Mouse (Mus musculus) inflammation-experienced regulatory T-cells, adult 6 months (primary cell): ENCODE measurements around the gene Gm45717. TPM values are rescaled to one million over a fixed set of nuclear protein-coding genes. Genes with fewer than 3 reads are reported as not detected.

Source experiments
- ATAC-seq: one replicate; pipeline ENCODE4 v1.8.0; 2017
- polyA plus RNA-seq, 3 experiments: library from polyadenylated mRNA; unstranded; fragments of 100-300 nt; shearing (Covaris generic); gene quantifications; one replicate each; pipeline ENCODE4 v1.2.1; 2017

Gm45717 gene
- polyA plus RNA-seq, 3 experiments from 2014 or later, result not detected

DNA sequence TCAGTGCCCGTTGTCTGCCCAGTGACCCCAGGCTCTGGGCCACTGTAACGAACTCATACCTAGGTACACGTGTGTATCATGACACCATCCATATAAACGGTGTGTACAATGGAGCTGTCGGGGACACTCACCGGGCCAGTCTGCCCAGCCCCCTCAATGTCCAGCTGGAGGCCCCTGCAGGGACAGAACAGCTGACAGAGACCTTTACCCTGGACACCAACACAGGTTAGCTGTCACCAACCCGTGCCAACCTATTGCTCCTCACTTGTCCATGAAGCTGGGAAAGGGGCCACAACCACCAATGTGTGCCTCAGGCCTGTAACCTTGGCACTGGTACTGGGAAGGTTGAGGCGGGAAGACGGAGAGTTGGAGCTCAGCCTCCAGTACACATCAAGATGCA is 13.4 kb downstream of the Gm45717 start:
- no peak for ATAC-seq

GRCm38 (mm10) chr7:140941222-140942051 is 14.3 kb downstream of the Gm45717 start, which contains the start of gene Pgghg:
Gene Pgghg (plus strand): TSS chr7:140941391.
- ATAC-seq, result peak; percentile 91

DNA sequence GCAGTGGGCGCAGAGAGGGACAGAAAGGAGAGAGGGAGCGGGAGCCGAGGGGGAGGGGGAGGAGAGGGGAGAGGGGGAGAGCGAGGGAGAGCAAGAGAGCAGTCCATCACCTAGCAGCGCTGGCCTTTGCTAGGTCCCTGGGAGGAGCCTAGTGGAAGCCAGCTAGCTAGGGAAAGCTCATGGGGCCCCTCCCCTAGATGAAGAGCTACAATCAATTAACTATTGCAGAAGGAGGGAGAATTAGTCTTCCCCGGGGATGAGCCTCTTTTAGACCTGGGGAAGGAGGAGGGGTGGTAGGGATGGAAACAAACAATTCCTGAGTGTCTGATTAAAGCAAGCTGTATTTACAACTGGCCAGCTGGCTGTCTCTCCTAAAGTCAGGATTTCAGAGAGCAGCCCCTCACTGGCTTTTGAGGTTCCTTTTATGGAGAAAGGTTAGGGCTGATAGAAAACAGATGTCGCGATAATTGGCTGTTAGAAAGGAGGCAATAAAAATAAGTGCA is 16.0 kb downstream of the Gm45717 start:
- ATAC-seq, result no peak

DNA sequence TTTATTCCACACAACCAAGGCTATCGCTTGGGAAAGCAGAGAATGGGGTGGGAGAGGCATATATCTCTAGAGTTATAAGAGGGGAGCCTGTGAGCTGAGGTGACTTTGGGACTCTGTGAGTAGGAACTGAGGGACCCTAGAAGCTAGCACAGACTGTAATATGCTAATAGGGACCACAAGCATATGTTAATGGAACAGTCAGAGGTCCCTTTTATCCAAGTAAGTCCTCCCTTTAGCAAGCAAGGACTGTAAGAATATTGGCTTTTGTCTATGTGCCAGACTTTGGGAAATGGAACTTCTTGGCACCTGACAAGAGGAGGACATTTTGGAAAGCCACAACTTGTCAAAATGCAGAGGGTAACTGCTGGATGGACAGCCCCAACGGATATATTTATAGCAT is 16.8 kb downstream of the Gm45717 start:
- ATAC-seq, result no peak

GRCm38 (mm10) chr7:140938436-140938835 is 17.3 kb downstream of the Gm45717 start:
- ATAC-seq, result no peak

DNA sequence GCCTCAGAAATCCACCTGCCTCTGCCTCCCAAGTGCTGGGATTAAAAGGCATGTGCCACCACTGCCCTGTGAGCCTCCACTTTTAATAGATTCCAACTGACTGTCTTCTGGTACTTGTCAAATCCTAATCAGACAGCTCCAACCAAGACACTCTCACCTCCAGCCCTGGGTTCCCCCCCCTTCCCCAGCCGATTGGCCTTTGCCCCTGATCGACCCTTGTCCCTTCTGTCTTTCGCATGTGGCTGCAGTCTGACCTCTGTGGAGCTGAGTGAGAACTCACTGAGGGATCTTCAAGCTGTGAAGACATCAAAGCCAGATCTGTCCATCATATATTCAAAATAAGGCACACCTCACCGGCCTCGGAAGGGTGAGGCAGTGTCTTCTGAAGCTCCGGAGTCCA is 28.6 kb downstream of the Gm45717 start:
- no peak for ATAC-seq

DNA sequence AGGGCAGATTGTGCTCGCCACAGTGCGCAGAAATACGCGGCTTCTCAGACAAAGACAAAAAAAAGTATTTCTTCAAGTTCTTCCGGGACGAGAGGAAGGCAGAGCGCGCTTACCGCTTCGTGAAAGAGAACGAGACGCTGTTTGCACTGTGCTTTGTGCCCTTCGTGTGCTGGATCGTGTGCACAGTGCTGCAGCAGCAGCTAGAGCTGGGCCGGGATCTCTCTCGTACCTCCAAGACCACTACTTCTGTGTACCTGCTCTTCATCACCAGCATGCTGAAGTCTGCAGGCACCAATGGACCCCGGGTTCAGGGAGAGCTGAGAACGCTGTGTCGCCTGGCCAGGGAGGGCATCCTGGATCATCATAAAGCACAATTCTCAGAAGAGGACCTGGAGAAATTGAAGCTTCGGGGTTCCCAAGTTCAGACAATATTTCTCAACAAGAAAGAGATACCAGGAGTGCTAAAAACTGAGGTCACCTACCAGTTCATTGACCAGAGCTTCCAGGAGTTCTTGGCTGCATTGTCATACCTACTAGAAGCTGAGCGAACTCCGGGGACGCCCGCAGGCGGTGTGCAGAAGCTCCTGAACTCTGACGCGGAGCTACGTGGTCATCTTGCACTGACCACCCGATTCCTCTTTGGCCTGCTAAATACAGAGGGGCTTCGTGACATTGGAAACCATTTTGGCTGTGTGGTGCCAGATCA is 32.5 kb downstream of the Gm45717 start:
- ATAC-seq, result no peak

DNA sequence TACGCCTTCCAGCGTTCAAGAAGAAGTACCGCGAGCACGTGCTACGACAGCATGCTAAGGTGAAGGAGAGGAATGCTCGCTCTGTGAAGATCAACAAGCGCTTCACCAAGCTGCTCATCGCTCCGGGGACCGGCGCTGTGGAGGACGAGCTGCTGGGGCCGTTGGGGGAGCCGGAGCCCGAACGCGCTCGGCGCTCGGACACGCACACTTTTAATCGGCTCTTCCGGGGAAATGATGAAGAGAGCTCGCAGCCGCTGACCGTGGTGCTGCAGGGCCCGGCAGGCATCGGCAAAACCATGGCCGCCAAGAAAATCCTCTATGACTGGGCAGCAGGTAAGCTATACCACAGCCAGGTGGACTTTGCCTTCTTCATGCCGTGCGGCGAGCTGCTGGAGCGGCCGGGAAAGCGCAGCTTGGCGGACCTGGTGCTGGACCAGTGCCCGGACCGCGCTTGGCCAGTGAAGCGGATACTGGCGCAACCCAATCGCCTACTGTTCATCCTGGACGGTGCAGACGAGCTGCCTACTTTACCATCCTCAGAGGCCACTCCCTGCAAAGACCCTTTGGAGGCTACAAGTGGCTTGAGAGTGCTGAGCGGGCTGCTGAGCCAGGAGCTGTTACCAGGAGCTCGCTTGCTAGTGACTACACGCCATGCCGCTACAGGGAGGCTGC is 33.2 kb downstream of the Gm45717 start:
- no peak for ATAC-seq

GRCm38 (mm10) chr7:140921225-140921975 is 34.3 kb downstream of the Gm45717 start:
- no peak for ATAC-seq

DNA sequence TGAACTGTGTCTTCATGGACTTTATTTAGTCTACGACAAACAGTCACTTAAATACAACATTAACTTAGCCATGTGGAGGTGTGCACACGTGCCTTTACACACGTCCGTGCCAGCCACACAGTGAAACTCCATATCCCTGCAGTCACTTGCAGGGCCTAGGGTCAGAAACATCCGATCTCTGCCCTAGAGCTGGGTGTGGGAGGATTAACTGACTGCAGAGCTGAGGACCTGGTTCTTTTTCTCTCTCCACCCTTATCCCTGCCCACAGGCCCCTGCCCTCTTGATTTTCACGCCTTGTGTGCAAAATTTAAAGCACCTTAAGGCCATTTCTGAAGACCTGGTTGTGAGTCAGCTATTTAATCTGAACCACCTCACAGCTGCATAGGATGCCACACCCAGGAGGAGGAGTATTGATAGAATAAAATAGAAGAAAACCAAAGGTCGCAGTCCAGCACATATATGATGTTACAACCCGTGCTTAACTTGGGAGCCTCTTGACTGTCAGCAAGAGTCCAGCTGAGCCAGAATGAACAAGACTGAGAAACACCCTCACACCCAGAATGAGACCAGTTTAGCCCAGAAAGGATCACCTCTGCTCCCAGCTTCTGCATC is 35.2 kb downstream of the Gm45717 start, which contains the start of gene Nlrp6:
Gene Nlrp6 (plus strand): TSS at position 485 of the 612 bp plus-strand sequence.
- no peak for ATAC-seq

DNA sequence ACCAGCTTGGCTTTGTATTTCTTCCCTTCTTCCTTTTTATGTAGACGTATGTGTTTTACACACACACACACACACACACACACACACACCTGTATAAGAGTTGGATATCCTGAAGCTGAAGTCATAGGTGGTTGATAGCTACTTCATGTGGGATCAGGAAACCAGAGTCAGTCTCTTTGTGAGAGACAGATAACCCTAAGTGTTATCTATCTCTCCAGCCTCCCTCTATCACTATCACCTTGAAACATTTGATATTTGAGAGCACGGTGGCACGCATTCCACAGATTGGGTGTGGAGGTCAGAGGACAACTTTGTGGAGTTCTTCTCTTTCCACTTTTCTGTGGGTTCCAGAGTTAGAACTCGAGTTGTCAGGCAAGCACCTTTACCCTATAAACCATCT is 35.8 kb downstream of the Gm45717 start:
- ATAC-seq, result no peak

- ATAC-seq, result no peak
Observed at GRCm38 (mm10) chr7:140914031-140914690, 41.6 kb downstream of the Gm45717 start.

- no peak for ATAC-seq
Observed at GRCm38 (mm10) chr7:140912846-140913482, 42.8 kb downstream of the Gm45717 start.

GRCm38 (mm10) chr7:140912293-140912692 is 43.4 kb downstream of the Gm45717 start:
- ATAC-seq, result no peak

GRCm38 (mm10) chr7:140908634-140909107 is 47.1 kb downstream of the Gm45717 start:
- ATAC-seq, result peak; percentile 86

- no peak for ATAC-seq
Observed at GRCm38 (mm10) chr7:140908181-140908580, 47.6 kb downstream of the Gm45717 start.

- ATAC-seq, result no peak
Observed at GRCm38 (mm10) chr7:140907697-140908096, 48.0 kb downstream of the Gm45717 start.

DNA sequence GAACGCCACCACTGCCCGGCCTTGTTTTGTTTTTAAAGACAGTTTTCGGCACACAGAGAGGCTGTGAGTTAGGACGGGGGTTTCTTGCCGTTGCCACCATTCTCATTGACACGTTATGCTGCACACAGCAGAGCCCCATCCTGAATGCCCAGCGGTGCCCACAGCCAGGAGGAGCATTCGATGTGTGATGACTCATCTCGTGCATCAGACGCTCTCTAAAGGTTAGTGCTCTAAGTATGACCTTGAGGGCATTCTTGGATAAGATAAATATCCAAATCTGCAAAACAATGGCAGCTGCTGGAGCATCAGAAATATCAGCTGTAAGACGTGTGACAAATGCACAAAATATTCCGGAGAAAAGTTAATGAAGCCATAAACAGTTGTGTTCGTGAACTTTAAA is 48.6 kb downstream of the Gm45717 start:
- ATAC-seq, result no peak

GRCm38 (mm10) chr7:140905642-140906081 is 50.1 kb downstream of the Gm45717 start:
- no peak for ATAC-seq

DNA sequence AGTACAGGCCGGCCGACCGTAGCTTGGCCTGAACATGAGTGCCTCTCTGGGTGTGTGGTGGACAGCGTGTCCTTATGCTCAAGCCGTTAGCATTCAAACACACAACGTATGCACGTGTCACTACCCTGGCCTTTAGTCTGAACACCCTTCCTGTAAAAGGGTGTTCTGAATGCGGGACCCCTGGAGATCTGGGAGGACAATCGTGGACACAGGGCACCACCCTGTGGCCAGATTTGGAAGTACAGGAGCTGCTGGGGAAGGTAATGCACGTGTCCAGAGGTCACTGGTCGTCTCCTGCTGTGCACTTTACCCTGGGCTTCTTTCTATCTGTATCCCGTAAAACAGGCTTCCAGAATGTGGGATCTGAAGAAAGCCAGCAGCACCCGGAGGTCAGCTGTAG is 52.5 kb downstream of the Gm45717 start:
- no peak for ATAC-seq
